Mouse (Mus musculus): Measurements from ENCODE around the gene Sh3d21. TPM values are rescaled to one million over a fixed set of nuclear protein-coding genes. Genes with fewer than 3 reads are reported as not detected.
A peak's percentile ranks its signal among the peaks of the same experiment; 100 is the strongest.

Sh3d21 gene
- polyA plus RNA-seq, 1 experiment from 2014 or later, result 30.7 TPM

DNA sequence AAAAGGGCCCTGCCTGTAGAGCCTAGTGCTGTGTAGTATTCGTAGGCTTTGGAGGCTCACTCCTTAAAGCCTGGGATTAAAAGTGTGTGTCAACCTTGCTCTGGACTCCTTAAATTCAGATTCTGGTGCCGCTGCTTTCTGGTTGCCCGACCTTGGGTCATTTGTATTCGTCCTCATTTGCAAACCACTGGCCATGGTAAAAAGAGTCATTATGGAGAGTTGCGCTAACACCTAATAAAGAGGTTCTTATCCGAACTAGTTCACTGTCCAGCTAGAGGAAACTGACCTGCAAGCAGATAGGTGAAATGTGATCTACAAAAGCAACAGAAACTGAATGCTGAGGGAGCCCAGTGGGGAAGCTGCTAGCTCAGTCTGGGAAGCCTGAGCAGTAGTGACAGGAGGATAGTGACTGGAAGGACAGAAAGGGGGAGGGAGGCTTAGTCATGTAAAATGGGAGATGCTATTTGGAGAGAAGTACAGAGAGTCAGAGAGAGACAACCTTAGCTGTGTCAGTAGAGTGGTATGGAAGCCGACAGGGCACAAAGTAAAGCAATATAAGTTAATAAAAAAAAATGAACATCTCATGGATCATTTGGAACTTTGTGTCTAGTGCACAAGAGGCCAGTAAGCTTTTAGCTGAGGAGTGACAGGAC lies 58.0 kb downstream of the Sh3d21 start:
- Histone ChIP-seq H3K36me3 (ENCODE audit: insufficient read depth, low read length) (no peaks in the 10 kb centered on the region), H3K4me2 (replicated peaks; ENCODE audit: low read depth, low read length) (peak overlapping the region; percentile 71), H3K9ac (replicated peaks; ENCODE audit: low read depth) (peak overlapping the region; percentile 87; the same call in 1 of the 2 replicates), H3K27ac (ENCODE audit: low read length) (no peak overlapping the region), H3K4me1 (ENCODE audit: insufficient read depth, low read depth, low read length) (peaks cover 43% of the 10 kb centered on the region), H3K9me3 (ENCODE audit: low read length) (no peaks in the 10 kb centered on the region), H3K4me3 (ENCODE audit: low read depth, low read length) (peak overlapping the region; percentile 93; the same call in 1 of the 2 replicates), H3K27me3 (replicated peaks; ENCODE audit: insufficient read depth, low read length) (no peaks in the 10 kb centered on the region)
- 66% methylated on average over 7 of the region's 7 CpGs for WGBS
- DNase-seq (ENCODE audit: low spot score) (no peak), ATAC-seq (no peak)
- no peak for TF ChIP-seq EP300 (IDR thresholded peaks at IDR 0.05)
- TF ChIP-seq CTCF (IDR thresholded peaks at IDR 0.05), result no peak

DNA sequence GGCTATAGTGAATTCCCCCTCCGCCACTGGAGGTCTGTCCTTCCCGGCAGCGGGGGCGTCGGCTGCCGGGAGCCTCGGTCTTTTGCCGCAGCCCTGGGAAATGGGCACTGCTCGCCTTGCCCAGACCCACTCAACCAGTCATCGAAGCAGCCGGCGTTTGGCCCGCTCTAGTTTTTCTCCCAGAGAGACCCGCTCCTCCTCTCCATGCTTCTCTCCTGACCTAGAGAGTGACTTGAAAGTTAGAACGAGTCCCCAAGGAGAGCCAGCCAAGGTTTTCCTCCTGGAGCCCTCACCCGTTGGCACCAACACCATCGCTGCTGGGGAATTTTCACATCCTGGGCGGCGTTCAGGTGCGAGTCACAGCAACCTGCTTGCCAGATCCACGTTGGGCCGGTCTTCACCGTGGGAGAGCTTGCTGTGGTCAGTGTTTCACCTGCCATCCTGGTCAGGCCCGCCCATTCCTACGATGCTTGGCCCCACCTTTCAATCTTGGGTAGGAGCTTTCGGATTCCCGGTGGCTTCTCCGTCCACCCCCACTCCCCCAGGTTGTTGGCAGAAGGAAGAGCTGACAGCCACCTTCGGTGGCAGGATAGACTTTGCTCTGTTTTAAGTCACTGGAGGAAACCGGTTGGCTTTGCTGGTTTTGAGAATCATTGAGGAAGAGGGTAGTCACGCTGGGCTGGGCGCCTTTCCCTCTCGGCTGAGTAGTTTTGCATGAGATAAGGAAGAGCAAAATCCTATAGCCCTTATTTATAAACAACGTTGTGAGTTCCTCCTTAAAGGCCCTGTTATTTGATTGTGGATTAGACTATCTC lies 58.8 kb downstream of the Sh3d21 start:
- Histone ChIP-seq H3K36me3 (ENCODE audit: insufficient read depth, low read length) (no peaks in the 10 kb centered on the region), H3K9me3 (ENCODE audit: low read length) (no peaks in the 10 kb centered on the region), H3K4me2 (replicated peaks; ENCODE audit: low read depth, low read length) (peak overlapping the region; percentile 71), H3K4me3 (ENCODE audit: low read depth, low read length) (peak overlapping the region; percentile 93), H3K9ac (replicated peaks; ENCODE audit: low read depth) (peak overlapping the region; percentile 87), H3K27ac (ENCODE audit: low read length) (peak overlapping the region; percentile 97), H3K27me3 (replicated peaks; ENCODE audit: insufficient read depth, low read length) (no peaks in the 10 kb centered on the region), H3K4me1 (ENCODE audit: insufficient read depth, low read depth, low read length) (peaks cover 38% of the 10 kb centered on the region)
- TF ChIP-seq EP300 (IDR thresholded peaks at IDR 0.05), result no peak
- no peak for TF ChIP-seq CTCF (IDR thresholded peaks at IDR 0.05)
- WGBS, result 2% methylated on average over 34 of the region's 34 CpGs
- DNase-seq (ENCODE audit: low spot score) (peak; percentile 60), ATAC-seq (peak; percentile 0; the same call in 1 of the 2 replicates)

DNA sequence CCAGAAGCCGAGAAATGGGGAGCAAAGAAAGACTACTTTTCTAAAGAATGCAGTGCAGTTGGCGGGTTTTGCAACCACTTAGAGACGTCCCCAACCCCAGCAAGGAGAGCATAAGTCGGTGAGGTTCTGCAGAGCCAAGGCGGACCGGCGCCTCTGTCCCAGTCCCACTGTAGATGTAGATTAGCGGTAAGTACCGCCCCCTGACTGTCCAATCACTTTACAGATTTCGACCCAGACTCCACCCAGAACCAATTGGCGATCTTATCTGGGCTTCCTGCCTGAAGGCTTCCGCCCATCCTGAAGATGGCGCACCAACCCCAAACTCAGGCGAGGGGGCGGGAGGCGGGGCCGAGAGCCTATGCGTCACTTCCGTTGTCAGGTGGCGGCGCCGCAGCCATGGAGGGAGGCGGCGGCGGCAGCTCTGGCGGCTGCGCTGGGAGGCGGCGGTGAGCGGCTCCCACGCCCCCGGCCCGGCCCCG lies 59.7 kb downstream of the Sh3d21 start, which contains the start of gene Stk40:
Gene Stk40, plus strand, starts transcription at position 368 of the 479 bp plus-strand sequence.
- H3K27me3 ChIP-seq (replicated peaks; ENCODE audit: insufficient read depth, low read length), result no peaks in the 10 kb centered on the region

DNA sequence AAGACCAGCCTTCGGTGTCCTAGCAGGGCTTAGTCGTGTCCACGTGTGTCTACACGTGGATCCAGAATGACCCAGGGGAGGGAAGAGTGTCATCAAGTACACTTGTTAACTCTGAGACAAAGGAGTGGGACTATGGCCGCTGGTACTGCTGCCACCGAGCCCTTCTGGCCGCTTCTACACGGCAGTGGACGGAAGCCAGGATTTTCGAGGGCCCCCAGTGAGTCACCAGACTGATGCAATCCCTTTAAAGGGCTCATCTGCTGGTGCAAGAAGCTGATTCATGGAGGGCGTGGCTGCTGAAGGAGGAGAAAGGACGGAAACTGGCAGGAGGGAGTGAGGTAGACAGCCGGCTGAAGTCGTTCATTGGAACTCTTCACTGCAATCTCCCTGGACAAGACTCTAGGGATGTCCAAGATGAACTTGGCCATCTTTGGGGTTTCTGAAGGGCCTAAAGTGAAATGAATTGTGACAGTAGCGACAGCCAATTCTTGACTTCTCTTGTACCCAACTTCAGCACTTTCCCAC lies 60.2 kb downstream of the Sh3d21 start:
- Histone ChIP-seq H3K4me1 (ENCODE audit: insufficient read depth, low read depth, low read length) (peaks cover 38% of the 10 kb centered on the region), H3K4me3 (ENCODE audit: low read depth, low read length) (peak overlapping the region; percentile 93), H3K36me3 (ENCODE audit: insufficient read depth, low read length) (no peaks in the 10 kb centered on the region), H3K27ac (ENCODE audit: low read length) (peak overlapping the region; percentile 97), H3K27me3 (replicated peaks; ENCODE audit: insufficient read depth, low read length) (no peaks in the 10 kb centered on the region), H3K9ac (replicated peaks; ENCODE audit: low read depth) (peak overlapping the region; percentile 44), H3K9me3 (ENCODE audit: low read length) (no peaks in the 10 kb centered on the region), H3K4me2 (replicated peaks; ENCODE audit: low read depth, low read length) (peak overlapping the region; percentile 71)
- DNase-seq (ENCODE audit: low spot score), result peak; percentile 99
- peak; percentile 88 for ATAC-seq
- TF ChIP-seq CTCF (IDR thresholded peaks at IDR 0.05) (peak; percentile 11; the same call in 1 of the 2 replicates), EP300 (IDR thresholded peaks at IDR 0.05) (peak; percentile 96)
- WGBS, result 1% methylated on average over 15 of the region's 15 CpGs

More for the DNA sequence above, 59.7 kb downstream of the Sh3d21 start, which contains the start of gene Stk40:
- Histone ChIP-seq H3K4me2 (replicated peaks; ENCODE audit: low read depth, low read length) (peak within 1 kb of the TSS; percentile 71), H3K9ac (replicated peaks; ENCODE audit: low read depth) (peak within 1 kb of the TSS; percentile 87), H3K4me3 (ENCODE audit: low read depth, low read length) (peak within 1 kb of the TSS; percentile 93), H3K36me3 (ENCODE audit: insufficient read depth, low read length) (no peaks in the 10 kb centered on the region), H3K9me3 (ENCODE audit: low read length) (no peaks in the 10 kb centered on the region), H3K4me1 (ENCODE audit: insufficient read depth, low read depth, low read length) (peaks cover 39% of the 10 kb centered on the region), H3K27ac (ENCODE audit: low read length) (peak within 1 kb of the TSS; percentile 97)
- DNase-seq (ENCODE audit: low spot score) (peak; percentile 99), ATAC-seq (peak; percentile 94)
- TF ChIP-seq CTCF (IDR thresholded peaks at IDR 0.05) (peak; percentile 79), EP300 (IDR thresholded peaks at IDR 0.05) (peak; percentile 45; the same call in 1 of the 2 replicates)
- 1% methylated on average over 31 of the region's 34 CpGs for WGBS

DNA sequence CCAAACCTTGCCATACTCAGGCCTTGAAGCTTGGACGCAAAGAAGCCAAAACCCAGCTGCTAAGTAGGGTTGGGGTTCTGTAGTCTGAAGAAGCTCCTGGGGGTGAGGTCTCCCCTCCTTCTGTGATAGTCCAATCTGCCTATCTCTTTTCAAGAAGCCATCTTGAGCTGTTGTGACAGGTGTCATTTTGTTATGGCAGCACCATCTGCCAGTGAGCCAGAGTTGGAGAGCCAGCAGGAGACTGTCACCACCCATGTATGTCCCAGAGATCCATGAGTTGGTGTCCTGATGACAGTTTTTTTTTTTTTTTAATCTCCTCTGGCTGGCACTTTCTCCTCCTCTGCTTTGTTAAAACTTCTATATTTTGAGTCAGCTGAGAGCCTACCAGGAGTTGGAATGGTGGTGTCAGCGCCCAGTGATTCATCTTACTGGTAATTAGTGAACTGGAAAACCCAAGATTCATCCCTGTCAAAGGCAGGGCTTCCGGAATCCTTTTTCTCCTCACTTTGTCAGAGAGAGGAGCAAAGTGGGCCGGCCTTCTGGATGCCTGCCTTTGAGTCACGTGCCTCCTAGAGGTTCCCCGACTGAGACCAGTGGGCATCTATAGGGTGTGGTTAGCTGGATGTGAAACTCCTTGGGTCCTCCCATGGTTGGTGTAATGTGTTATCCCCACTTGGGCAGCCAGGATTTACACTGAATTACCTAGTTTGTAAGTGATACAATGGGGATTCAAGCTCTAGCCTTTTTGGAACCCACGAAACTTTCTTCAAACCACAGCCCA lies 61.0 kb downstream of the Sh3d21 start:
- TF ChIP-seq CTCF (IDR thresholded peaks at IDR 0.05) (no peak), EP300 (IDR thresholded peaks at IDR 0.05) (no peak)
- Histone ChIP-seq H3K9me3 (ENCODE audit: low read length) (no peaks in the 10 kb centered on the region), H3K4me2 (replicated peaks; ENCODE audit: low read depth, low read length) (peak overlapping the region; percentile 71), H3K9ac (replicated peaks; ENCODE audit: low read depth) (no peak overlapping the region), H3K4me1 (ENCODE audit: insufficient read depth, low read depth, low read length) (peaks cover 38% of the 10 kb centered on the region), H3K27me3 (replicated peaks; ENCODE audit: insufficient read depth, low read length) (no peaks in the 10 kb centered on the region), H3K36me3 (ENCODE audit: insufficient read depth, low read length) (no peaks in the 10 kb centered on the region), H3K4me3 (ENCODE audit: low read depth, low read length) (no peak overlapping the region), H3K27ac (ENCODE audit: low read length) (peak overlapping the region; percentile 97)
- DNase-seq (ENCODE audit: low spot score), result peak; percentile 74
- WGBS, result 44% methylated on average over 7 of the region's 7 CpGs
- no peak for ATAC-seq

All from lung, postnatal 0 days (tissue).